Mouse (Mus musculus) limb, embryonic 15.5 days (tissue): ENCODE data around the gene Slc17a3. TPM values are rescaled to one million over a fixed set of nuclear protein-coding genes. Genes with fewer than 3 reads are reported as not detected.

Source experiments
- ATAC-seq: fragments of 200-750 bp; cut with Nextera tagmentation; 2 replicates; pipeline ENCODE4 v1.8.0; 2017; ENCODE audit warnings: low read depth, moderate TSS enrichment; ENCODE audit not compliant: insufficient number of reproducible peaks, low FRiP score, low TSS enrichment
- H3K27ac ChIP-seq: fragments of 300-500 bp; sonication (generic); 2 replicates; pipeline ENCODE4 v1.5.1; 2015; ENCODE audit warnings: moderate library complexity, mild to moderate bottlenecking, inconsistent platforms
- H3K27me3 ChIP-seq: fragments of 300-500 bp; sonication (generic); 2 replicates; pipeline ENCODE4 v1.6.1; 2015; ENCODE audit warnings: inconsistent platforms
- H3K36me3 ChIP-seq: fragments of 300-500 bp; sonication (generic); 2 replicates; pipeline ENCODE4 v1.6.1; 2015; ENCODE audit warnings: inconsistent platforms
- H3K4me1 ChIP-seq: fragments of 300-500 bp; sonication (generic); 2 replicates; pipeline ENCODE4 v1.6.1; 2015; ENCODE audit warnings: inconsistent platforms
- H3K4me2 ChIP-seq: fragments of 300-500 bp; sonication (generic); 2 replicates; pipeline ENCODE4 v1.6.1; 2015; ENCODE audit warnings: mild to moderate bottlenecking, inconsistent platforms
- H3K4me3 ChIP-seq: fragments of 300-500 bp; sonication (generic); 2 replicates; pipeline ENCODE4 v1.5.1; 2015; ENCODE audit warnings: mild to moderate bottlenecking, inconsistent platforms
- H3K9ac ChIP-seq: fragments of 300-500 bp; sonication (generic); 2 replicates; pipeline ENCODE4 v1.6.1; 2015; ENCODE audit warnings: inconsistent platforms
- H3K9me3 ChIP-seq: fragments of 300-500 bp; sonication (generic); 2 replicates; pipeline ENCODE4 v1.6.1; 2016; ENCODE audit warnings: inconsistent platforms
- WGBS: fragments of 180-500 bp; shearing (Covaris S2); methylation state at CpG from one replicate; pipeline ENCODE4 v1.1.7; 2015; 5-methylcytosine and 5-hydroxymethylcytosine counted together
- polyA plus RNA-seq: library from polyadenylated mRNA; unstranded; fragments of >200 nt; fragmentation: Nextera tagmentation; extraction: Ambion mirVana; gene quantifications from 2 replicates; pipeline ENCODE4 v1.2.1, GENCODE M21; 2015

Gene Slc17a3
- 0.27 and 0.61 TPM in 2 replicates for polyA plus RNA-seq

GRCm38 (mm10) chr13:23839308-23839707, at the start of gene Slc17a3:
Gene Slc17a3, plus strand, starts transcription at chr13:23839434.
- no peak within 1 kb of the TSS for H3K9ac ChIP-seq
- H3K36me3 ChIP-seq, result no peaks in the 10 kb centered on the region
- no peak within 1 kb of the TSS for H3K27ac ChIP-seq
- WGBS, result 63% methylated on average over 2 of the region's 2 CpGs
- H3K4me1 ChIP-seq, result 0 out of 2 replicates have a peak, but pooled peaks cover 3% of the 10 kb centered on the region
- H3K4me2 ChIP-seq, result no peak within 1 kb of the TSS
- no peaks in the 10 kb centered on the region for H3K27me3 ChIP-seq
- no peaks in the 10 kb centered on the region for H3K9me3 ChIP-seq
- no peak for ATAC-seq
- H3K4me3 ChIP-seq, result no peak within 1 kb of the TSS

- Histone ChIP-seq H3K9ac (no peak overlapping the region), H3K4me2 (no peak overlapping the region), H3K36me3 (no peaks in the 10 kb centered on the region), H3K27ac (no peak overlapping the region), H3K9me3 (no peaks in the 10 kb centered on the region), H3K27me3 (no peaks in the 10 kb centered on the region), H3K4me3 (no peak overlapping the region), H3K4me1 (no peaks in the 10 kb centered on the region)
- WGBS, result 42% methylated on average over 2 of the region's 2 CpGs
- no peak for ATAC-seq
Observed at GRCm38 (mm10) chr13:23792520-23792919, 46.7 kb upstream of the Slc17a3 start.

DNA sequence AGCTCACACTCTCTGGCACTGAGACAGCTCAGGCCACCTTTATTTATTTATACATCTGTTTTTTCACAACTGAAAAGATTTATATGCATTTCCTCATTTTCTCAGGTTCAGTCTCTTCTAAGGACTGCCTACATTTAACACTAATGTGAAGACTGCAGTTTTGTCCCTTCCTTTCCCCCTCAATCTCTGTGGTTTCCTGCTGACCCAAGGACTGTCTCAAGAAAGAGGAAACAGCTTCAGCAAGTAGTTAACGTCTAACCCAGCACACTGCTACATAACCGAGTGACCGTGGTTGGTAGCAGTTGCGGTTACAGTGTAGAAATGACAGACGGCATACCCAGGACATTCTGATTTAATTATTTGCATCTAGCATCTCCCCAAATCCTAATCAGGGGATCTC, 39.8 kb upstream of the Slc17a3 start:
- H3K4me1 ChIP-seq, result no peaks in the 10 kb centered on the region; the same call in 1 of the 2 replicates
- H3K27me3 ChIP-seq, result no peaks in the 10 kb centered on the region
- H3K27ac ChIP-seq, result no peak overlapping the region
- H3K36me3 ChIP-seq, result no peaks in the 10 kb centered on the region
- no peaks in the 10 kb centered on the region for H3K9me3 ChIP-seq
- no peak overlapping the region for H3K9ac ChIP-seq
- 59% methylated on average over 5 of the region's 5 CpGs for WGBS
- no peak overlapping the region for H3K4me3 ChIP-seq
- no peak overlapping the region for H3K4me2 ChIP-seq
- no peak for ATAC-seq

DNA sequence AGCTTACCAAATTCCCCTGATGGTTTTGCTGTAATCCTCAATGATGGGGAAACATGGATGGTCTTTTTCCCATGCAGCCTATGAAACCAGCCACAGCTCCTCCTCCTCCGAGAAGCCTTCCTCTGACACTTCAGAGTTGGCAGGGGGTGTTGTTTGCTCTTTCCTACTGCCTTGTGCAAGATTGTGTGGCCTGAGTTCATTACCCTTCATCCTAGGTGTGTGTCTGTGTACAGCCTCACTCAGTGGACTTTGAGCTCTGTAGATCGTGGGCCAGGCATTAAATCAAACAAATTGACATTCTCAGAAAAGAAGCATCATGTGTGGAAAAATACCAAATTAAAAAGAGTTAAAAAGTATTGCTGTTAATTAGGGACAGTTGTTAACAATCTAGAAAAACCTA, 34.7 kb upstream of the Slc17a3 start:
- no peaks in the 10 kb centered on the region for H3K27me3 ChIP-seq
- WGBS, result 73% methylated on average over 2 of the region's 2 CpGs
- no peaks in the 10 kb centered on the region for H3K4me1 ChIP-seq
- H3K36me3 ChIP-seq, result no peaks in the 10 kb centered on the region
- no peak overlapping the region for H3K4me2 ChIP-seq
- H3K9ac ChIP-seq, result no peak overlapping the region
- no peak overlapping the region for H3K27ac ChIP-seq
- H3K4me3 ChIP-seq, result no peak overlapping the region
- H3K9me3 ChIP-seq, result no peaks in the 10 kb centered on the region
- no peak for ATAC-seq

DNA sequence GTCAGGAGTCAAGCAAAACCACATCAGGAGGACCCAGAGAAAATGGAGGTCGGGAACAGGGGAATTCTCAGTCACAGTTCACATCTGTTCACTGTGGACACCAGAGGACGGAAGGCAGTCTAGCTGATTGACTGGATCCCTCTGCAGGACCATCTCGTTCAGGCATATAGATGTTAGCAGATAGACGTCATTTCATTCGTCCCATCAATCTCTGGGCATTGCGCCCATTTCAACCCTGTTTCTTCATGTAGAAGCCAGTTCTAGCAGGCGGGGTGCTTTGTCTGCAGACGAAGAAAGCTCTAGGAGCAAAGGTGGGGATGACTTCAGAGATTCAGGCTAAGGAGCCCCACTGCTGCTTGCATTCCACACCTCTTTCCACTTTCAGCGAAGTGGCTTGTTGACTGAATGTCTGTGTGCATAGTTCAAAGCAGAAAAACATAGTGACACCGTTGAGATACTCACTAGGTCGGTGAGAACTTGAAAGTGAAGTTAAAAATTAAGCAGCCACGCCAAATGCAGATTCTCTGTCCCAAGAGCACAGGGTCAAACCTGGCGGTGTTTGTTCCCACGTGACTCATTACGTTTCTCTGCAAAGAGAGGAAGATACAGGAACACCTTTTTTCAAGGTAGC, 32.7 kb upstream of the Slc17a3 start, which contains the start of gene Slc17a2:
Gene Slc17a2 (plus strand): TSS at position 572 of the 631 bp plus-strand sequence.
- H3K27me3 ChIP-seq, result no peaks in the 10 kb centered on the region
- WGBS, result 84% methylated on average over 15 of the region's 15 CpGs
- no peak within 1 kb of the TSS for H3K4me3 ChIP-seq
- no peaks in the 10 kb centered on the region for H3K9me3 ChIP-seq
- H3K27ac ChIP-seq, result no peak within 1 kb of the TSS
- no peak for ATAC-seq
- H3K4me2 ChIP-seq, result no peak within 1 kb of the TSS
- H3K4me1 ChIP-seq, result no peaks in the 10 kb centered on the region
- no peak within 1 kb of the TSS for H3K9ac ChIP-seq
- no peaks in the 10 kb centered on the region for H3K36me3 ChIP-seq

DNA sequence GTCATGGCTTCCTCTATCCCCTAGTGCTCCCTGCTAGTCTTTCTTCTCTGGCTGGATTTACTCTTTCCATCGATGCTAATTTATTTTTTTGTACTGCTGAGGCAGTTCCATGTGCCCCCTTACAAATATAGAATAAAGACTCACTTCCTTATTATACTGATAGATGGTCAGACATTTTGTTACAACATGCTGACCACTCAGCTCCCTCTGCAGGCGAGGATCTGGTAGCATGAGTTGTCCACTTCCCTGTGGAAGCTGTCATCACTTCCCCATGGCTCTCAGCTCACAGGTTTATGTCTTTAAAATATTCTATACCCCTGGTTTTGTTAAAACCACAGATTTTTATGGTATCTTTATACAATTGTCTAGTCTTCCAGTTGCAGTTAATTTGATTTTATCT, 23.1 kb upstream of the Slc17a3 start:
- no peak for ATAC-seq
- no peaks in the 10 kb centered on the region for H3K27me3 ChIP-seq
- H3K4me1 ChIP-seq, result no peaks in the 10 kb centered on the region
- no peak overlapping the region for H3K4me2 ChIP-seq
- H3K9ac ChIP-seq, result no peak overlapping the region
- 78% methylated on average over 2 of the region's 2 CpGs for WGBS
- H3K9me3 ChIP-seq, result no peaks in the 10 kb centered on the region
- H3K36me3 ChIP-seq, result no peaks in the 10 kb centered on the region
- H3K27ac ChIP-seq, result no peak overlapping the region
- no peak overlapping the region for H3K4me3 ChIP-seq

DNA sequence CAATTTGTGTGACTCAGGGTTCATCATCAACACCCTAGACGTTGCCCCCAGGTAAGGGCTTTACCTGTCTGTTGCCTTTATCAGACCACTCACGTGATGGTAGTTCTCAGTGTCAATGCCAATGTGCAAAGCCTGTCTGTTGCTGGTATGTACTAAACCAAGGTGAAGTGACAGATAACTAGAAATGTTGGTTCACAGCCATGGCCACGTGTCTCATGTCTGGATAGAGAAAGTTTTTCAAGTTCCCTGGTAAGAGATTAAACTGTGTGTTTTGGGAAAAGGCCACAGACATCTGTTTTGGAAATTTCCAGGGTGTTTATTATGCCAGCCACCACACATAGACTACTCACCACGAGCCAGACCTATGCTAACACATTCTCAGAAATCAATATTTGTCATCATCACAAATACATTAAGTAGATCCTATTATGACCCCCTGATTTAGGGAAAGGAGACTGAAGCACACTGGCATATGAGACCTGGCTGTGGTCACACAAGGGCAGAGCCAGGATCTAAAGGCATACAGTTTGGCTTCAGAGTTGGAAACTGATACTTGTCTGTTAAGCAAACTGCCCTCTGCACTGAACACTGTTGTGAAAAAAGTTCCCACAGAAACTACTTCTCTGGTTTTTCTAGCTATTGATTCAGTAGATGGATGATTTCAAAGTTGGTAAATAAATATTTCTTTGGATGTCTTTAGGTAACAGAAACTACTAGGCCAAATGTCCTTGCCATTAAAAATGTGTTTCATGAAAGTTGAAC, 18.9 kb upstream of the Slc17a3 start:
- no peak for ATAC-seq
- Histone ChIP-seq H3K36me3 (no peaks in the 10 kb centered on the region), H3K4me3 (no peak overlapping the region), H3K9ac (no peak overlapping the region), H3K4me2 (no peak overlapping the region), H3K4me1 (no peaks in the 10 kb centered on the region), H3K27me3 (no peaks in the 10 kb centered on the region), H3K9me3 (no peaks in the 10 kb centered on the region), H3K27ac (no peak overlapping the region)
- WGBS, result 66% methylated on average over 4 of the region's 4 CpGs

DNA sequence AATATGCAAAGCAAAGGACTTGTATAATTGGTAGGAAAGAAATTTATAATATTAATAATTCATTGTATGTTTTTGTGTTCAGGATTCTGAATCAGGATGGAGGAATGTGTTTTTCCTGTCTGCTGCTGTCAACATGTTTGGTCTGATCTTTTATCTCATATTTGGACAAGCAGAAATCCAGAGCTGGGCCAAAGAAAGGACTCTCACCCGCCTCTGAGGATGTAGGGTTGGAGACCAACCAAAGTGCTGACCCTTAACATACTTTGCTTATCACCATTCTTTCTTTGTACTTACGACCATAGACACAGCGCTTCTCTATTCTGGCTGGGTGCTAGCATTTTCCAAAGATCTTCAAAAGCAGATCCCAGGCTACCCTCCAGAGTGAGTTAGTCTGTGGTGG, 17.0 kb upstream of the Slc17a3 start:
- no peak for ATAC-seq
- 79% methylated on average over 3 of the region's 3 CpGs for WGBS
- Histone ChIP-seq H3K4me2 (no peak overlapping the region), H3K9ac (no peak overlapping the region), H3K27ac (no peak overlapping the region), H3K4me1 (no peaks in the 10 kb centered on the region), H3K36me3 (no peaks in the 10 kb centered on the region), H3K27me3 (no peaks in the 10 kb centered on the region), H3K9me3 (no peaks in the 10 kb centered on the region), H3K4me3 (no peak overlapping the region)

DNA sequence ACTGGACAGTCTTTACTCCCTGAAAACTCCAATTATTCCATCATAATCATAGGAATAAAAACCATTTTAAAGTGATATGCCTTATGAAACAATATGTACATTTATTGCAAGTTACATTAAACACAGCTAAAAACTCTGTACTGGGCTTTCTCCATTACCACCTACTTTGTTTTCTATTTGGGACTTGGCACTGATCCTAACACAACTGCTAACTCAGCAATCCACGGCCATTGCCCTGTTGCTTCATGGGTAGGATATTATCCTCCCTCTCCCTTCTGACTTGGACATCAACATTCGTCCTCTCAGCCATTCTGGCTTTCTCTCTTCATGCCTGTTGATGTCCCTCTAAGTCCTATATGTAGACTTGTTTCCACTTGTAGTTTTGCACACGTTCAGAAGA, 12.6 kb upstream of the Slc17a3 start:
- no peak overlapping the region for H3K4me3 ChIP-seq
- H3K4me1 ChIP-seq, result no peaks in the 10 kb centered on the region
- H3K9ac ChIP-seq, result no peak overlapping the region
- no peak overlapping the region for H3K4me2 ChIP-seq
- H3K9me3 ChIP-seq, result no peaks in the 10 kb centered on the region
- H3K36me3 ChIP-seq, result no peaks in the 10 kb centered on the region
- no peaks in the 10 kb centered on the region for H3K27me3 ChIP-seq
- ATAC-seq, result no peak
- WGBS, result 65% methylated on average over 3 of the region's 3 CpGs
- no peak overlapping the region for H3K27ac ChIP-seq

DNA sequence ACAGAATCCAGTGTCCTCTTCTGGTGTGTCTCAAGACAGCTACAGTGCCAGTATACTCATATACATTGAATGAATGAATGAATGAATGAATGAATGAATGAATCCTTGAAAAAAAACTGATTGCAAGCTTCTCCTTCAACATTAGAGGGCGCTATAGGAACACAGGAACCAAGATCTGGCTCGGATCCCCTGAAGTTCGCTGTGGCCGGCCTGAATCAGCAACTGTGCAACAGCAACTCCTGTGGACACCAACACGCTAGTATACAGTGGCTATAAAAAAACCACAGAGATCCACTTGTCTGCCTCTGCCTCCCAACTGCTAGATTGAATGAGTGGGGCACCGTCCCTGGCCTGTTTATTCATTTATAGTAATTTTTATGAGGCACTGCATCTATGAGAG, 6.2 kb upstream of the Slc17a3 start:
- Histone ChIP-seq H3K36me3 (no peaks in the 10 kb centered on the region), H3K9ac (no peak overlapping the region), H3K27ac (no peak overlapping the region), H3K4me3 (no peak overlapping the region), H3K9me3 (no peaks in the 10 kb centered on the region), H3K4me1 (no peaks in the 10 kb centered on the region), H3K27me3 (no peaks in the 10 kb centered on the region), H3K4me2 (no peak overlapping the region)
- WGBS, result 12% methylated on average over 6 of the region's 6 CpGs
- ATAC-seq, result no peak

- WGBS, result 73% methylated on average over 5 of the region's 5 CpGs
- ATAC-seq, result no peak
Observed at GRCm38 (mm10) chr13:23834836-23835235, 4.4 kb upstream of the Slc17a3 start.

DNA sequence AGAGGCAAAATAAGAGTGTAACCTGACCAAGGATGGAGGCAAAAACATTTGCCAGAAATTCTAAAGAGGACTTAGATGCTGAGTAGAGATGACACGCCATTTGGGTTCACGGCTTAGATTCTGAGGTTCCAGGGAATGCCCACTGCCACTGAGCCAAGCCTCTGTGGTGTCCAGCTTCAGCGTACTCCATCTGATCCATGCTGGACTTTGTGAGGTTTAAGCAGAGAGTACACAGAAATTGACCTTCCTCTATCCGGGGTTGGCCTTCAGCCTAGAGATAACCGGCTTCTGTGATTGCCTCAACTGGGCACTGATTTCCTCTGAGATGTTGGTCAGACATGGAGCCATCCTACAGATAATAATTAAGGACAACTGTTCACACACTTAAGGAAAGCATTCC, 2.6 kb upstream of the Slc17a3 start:
- no peaks in the 10 kb centered on the region for H3K27me3 ChIP-seq
- H3K9me3 ChIP-seq, result no peaks in the 10 kb centered on the region
- no peak overlapping the region for H3K27ac ChIP-seq
- no peaks in the 10 kb centered on the region for H3K4me1 ChIP-seq
- H3K4me3 ChIP-seq, result no peak overlapping the region
- no peak for ATAC-seq
- 95% methylated on average over 5 of the region's 5 CpGs for WGBS
- H3K4me2 ChIP-seq, result no peak overlapping the region
- H3K36me3 ChIP-seq, result no peaks in the 10 kb centered on the region
- no peak overlapping the region for H3K9ac ChIP-seq

More at GRCm38 (mm10) chr13:23834836-23835235, 4.4 kb upstream of the Slc17a3 start:
- no peak overlapping the region for H3K4me3 ChIP-seq
- H3K36me3 ChIP-seq, result no peaks in the 10 kb centered on the region
- H3K27ac ChIP-seq, result no peak overlapping the region
- H3K4me1 ChIP-seq, result no peaks in the 10 kb centered on the region
- H3K27me3 ChIP-seq, result no peaks in the 10 kb centered on the region
- no peak overlapping the region for H3K4me2 ChIP-seq
- H3K9me3 ChIP-seq, result no peaks in the 10 kb centered on the region
- H3K9ac ChIP-seq, result no peak overlapping the region
